Mouse (Mus musculus): Measurements from ENCODE around the gene Nfic. TPM values are rescaled to one million over a fixed set of nuclear protein-coding genes. Genes with fewer than 3 reads are reported as not detected.
A peak's percentile ranks its signal among the peaks of the same experiment; 100 is the strongest.

The Nfic gene
- polyA plus RNA-seq, 2 experiments = 38.1 to 98.9 TPM

DNA sequence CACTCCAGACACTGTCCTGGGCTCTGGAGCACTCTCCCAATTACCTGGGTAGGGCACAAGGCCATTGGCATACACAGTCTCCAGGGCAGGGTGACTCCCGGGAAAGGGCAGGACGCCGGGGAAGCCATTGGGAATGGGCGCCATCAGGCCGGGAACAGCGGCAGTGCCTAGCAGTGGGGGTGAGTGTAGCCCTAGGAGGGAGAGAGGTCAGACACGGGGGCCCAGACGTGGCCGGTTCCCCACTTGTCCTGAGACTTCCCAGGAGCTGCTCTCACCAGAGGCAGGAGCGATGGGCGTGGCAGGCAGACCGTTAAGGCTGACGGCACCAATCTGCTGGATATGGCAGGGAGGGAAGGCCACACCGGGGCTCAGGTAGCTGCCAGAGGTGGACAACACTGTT, 11.4 kb upstream of the Nfic start:
- 49% methylated on average over 14 of the region's 14 CpGs for WGBS

DNA sequence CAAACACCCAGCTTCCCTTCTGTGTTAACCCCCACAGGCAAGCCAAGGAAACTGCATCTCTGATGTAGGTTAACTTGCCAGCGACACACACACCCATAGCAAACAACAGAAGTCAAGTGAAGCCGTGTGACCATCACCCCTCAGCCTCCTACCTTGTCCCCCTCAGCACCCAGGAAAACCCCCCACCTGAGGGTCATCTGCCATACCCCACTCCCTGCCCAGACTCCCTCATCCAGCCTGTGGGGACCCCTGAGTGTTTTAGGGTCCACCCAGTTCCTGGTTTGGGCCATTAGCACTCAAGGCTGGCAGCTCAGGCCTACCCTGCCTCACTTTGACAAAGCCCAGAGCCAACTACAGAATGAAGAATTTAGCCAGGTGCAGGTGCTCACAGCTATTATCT, 10.6 kb upstream of the Nfic start:
- no peak for ATAC-seq (ENCODE audit: low FRiP score, low read depth)
- no peak for TF ChIP-seq POLR2A (IDR thresholded peaks at IDR 0.05; ENCODE audit: borderline replicate concordance, extremely low read depth, insufficient read depth, insufficient read length)
- Histone ChIP-seq H3K27ac (replicated peaks; ENCODE audit: low read depth, low read length) (no peak overlapping the region), H3K9ac (ENCODE audit: low read depth, low read length, severe bottlenecking) (no peak overlapping the region), H3K27me3 (ENCODE audit: control insufficient read depth, insufficient read depth, low read length) (peaks cover 54% of the 10 kb centered on the region), H3K4me2 (replicated peaks; ENCODE audit: low read depth, low read length, severe bottlenecking) (no peak overlapping the region), H3K9me3 (ENCODE audit: control insufficient read depth, low read length) (no peaks in the 10 kb centered on the region), H3K4me3 (replicated peaks; ENCODE audit: low read length) (no peak overlapping the region), H3K36me3 (ENCODE audit: control insufficient read depth, insufficient read depth, low read length) (no peaks in the 10 kb centered on the region), H3K4me1 (ENCODE audit: control insufficient read depth, insufficient read depth, low read length) (0 out of 2 replicates have a peak, but pooled peaks cover 7% of the 10 kb centered on the region)
- no peak for DNase-seq (ENCODE audit: low spot score)
- 93% methylated on average over 2 of the region's 2 CpGs for WGBS

More for the DNA sequence above, 11.4 kb upstream of the Nfic start:
- H3K27ac ChIP-seq (replicated peaks; ENCODE audit: low read depth, low read length) = no peak overlapping the region
- H3K4me1 ChIP-seq (ENCODE audit: control insufficient read depth, insufficient read depth, low read length) = 0 out of 2 replicates have a peak, but pooled peaks cover 7% of the 10 kb centered on the region
- H3K27me3 ChIP-seq (ENCODE audit: control insufficient read depth, insufficient read depth, low read length) = peaks cover 46% of the 10 kb centered on the region
- H3K9me3 ChIP-seq (ENCODE audit: control insufficient read depth, low read length) = no peaks in the 10 kb centered on the region
- no peak overlapping the region for H3K4me2 ChIP-seq (replicated peaks; ENCODE audit: low read depth, low read length, severe bottlenecking)
- H3K36me3 ChIP-seq (ENCODE audit: control insufficient read depth, insufficient read depth, low read length) = no peaks in the 10 kb centered on the region
- ATAC-seq (ENCODE audit: low FRiP score, low read depth) (no peak), DNase-seq (ENCODE audit: low spot score) (no peak)
- H3K9ac ChIP-seq (ENCODE audit: low read depth, low read length, severe bottlenecking) = no peak overlapping the region
- no peak for TF ChIP-seq POLR2A (IDR thresholded peaks at IDR 0.05; ENCODE audit: borderline replicate concordance, extremely low read depth, insufficient read depth, insufficient read length)
- no peak overlapping the region for H3K4me3 ChIP-seq (replicated peaks; ENCODE audit: low read length)

DNA sequence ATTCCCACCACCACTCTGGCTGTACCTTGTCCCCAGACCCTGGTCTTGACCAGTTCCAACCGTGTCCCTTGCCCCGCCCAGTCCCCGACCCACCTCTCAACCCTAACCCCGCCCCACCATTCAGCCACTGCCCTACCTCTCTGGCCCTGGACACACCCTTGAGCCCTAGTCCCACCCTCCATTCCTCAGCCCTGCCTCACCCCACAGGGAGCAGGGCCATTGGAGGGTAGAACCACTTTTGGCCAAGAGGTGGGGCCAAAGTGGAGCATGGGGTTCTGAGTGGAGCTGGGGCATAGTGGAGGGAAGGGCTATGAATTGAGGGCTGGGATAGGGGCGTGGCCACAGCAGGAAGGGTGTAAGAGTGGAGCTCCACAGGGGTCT, 9.8 kb upstream of the Nfic start:
- H3K36me3 ChIP-seq (ENCODE audit: control insufficient read depth, insufficient read depth, low read length) = no peaks in the 10 kb centered on the region
- no peaks in the 10 kb centered on the region for H3K9me3 ChIP-seq (ENCODE audit: control insufficient read depth, low read length)
- no peak overlapping the region for H3K4me2 ChIP-seq (replicated peaks; ENCODE audit: low read depth, low read length, severe bottlenecking)
- 0 out of 2 replicates have a peak, but pooled peaks cover 7% of the 10 kb centered on the region for H3K4me1 ChIP-seq (ENCODE audit: control insufficient read depth, insufficient read depth, low read length)
- H3K27ac ChIP-seq (replicated peaks; ENCODE audit: low read depth, low read length) = no peak overlapping the region
- no peak overlapping the region for H3K4me3 ChIP-seq (replicated peaks; ENCODE audit: low read length)
- peaks cover 62% of the 10 kb centered on the region for H3K27me3 ChIP-seq (ENCODE audit: control insufficient read depth, insufficient read depth, low read length)
- no peak for TF ChIP-seq POLR2A (IDR thresholded peaks at IDR 0.05; ENCODE audit: borderline replicate concordance, extremely low read depth, insufficient read depth, insufficient read length)
- ATAC-seq (ENCODE audit: low FRiP score, low read depth) (no peak), DNase-seq (ENCODE audit: low spot score) (no peak)
- no peak overlapping the region for H3K9ac ChIP-seq (ENCODE audit: low read depth, low read length, severe bottlenecking)
- whole genome bisulfite sequencing = 7% methylated on average over 5 of the region's 5 CpGs

DNA sequence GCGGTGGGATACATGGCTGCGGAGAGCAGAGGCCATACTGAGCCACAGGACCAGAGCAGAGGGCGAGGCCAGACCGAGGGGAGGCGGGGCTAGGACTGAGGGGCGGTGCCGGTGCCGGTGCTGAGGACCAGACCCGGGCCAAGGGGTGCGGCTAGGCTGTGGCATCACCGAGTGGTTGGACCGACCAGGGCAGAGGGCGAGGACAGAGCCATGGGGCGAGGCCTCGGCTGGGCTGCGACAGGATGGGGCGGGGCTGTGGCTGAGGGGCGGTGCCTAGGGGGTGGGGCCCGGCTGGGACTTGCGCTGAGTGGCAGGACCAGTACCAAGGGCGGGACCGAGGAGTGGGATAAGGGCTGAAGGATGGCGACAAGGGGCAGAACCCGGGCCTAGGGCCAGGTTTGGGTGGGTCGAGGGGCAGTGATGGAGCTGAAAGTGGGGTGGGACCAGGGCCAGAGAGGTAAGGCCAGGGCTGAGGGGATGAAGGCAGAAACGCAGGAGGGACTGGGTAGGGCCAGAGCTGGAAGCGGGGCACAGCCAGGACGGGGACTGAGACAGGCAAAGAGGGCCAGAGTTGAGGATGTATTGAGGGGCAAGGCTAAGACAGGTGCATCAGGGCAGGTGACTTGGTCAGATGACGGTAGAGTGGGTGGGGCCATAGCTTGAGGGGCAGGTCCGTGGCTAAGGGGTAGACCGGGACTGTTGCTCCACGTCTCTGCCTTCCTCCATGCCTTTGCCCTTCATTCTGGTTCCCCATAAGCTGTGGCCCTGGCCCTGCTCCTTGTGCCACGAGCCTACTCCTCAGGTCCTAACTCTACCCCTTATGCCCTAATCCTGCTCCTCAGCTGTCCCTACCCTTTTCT, 9.2 kb upstream of the Nfic start:
- H3K4me1 ChIP-seq (ENCODE audit: control insufficient read depth, insufficient read depth, low read length) = 0 out of 2 replicates have a peak, but pooled peaks cover 7% of the 10 kb centered on the region
- peak overlapping the region; percentile 42 for H3K4me2 ChIP-seq (replicated peaks; ENCODE audit: low read depth, low read length, severe bottlenecking)
- H3K4me3 ChIP-seq (replicated peaks; ENCODE audit: low read length) = peak overlapping the region; percentile 33
- no peak overlapping the region for H3K9ac ChIP-seq (ENCODE audit: low read depth, low read length, severe bottlenecking)
- no peak overlapping the region for H3K27ac ChIP-seq (replicated peaks; ENCODE audit: low read depth, low read length)
- H3K9me3 ChIP-seq (ENCODE audit: control insufficient read depth, low read length) = no peaks in the 10 kb centered on the region
- no peaks in the 10 kb centered on the region for H3K36me3 ChIP-seq (ENCODE audit: control insufficient read depth, insufficient read depth, low read length)
- 5% methylated on average over 33 of the region's 33 CpGs for WGBS
- no peak for TF ChIP-seq POLR2A (IDR thresholded peaks at IDR 0.05; ENCODE audit: borderline replicate concordance, extremely low read depth, insufficient read depth, insufficient read length)
- ATAC-seq (ENCODE audit: low FRiP score, low read depth) = peak; percentile 56; the same call in 1 of the 2 replicates
- no peak for DNase-seq (ENCODE audit: low spot score)
- H3K27me3 ChIP-seq (ENCODE audit: control insufficient read depth, insufficient read depth, low read length) = peaks cover 68% of the 10 kb centered on the region

DNA sequence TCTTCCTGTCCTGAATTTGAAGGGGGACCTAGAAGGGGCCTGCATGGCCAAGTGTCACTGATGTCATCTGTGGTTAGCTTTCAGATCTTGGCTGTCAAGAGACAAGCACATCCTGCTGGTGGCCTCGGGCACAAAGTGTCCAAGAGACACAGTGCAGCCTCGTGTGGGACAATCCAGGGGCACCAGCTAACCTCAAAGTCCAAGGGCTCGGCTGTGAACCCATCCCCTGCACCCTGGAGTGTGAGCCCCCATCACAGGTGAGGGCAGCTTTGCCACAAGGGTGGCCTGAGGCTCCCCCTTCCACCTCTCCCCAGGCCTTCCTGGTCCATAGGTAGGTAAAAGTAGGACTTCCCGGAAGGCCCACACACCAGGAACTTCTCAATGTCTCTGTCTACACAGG, 8.1 kb upstream of the Nfic start:
- Histone ChIP-seq H3K4me3 (replicated peaks; ENCODE audit: low read length) (no peak overlapping the region), H3K9ac (ENCODE audit: low read depth, low read length, severe bottlenecking) (no peak overlapping the region), H3K27ac (replicated peaks; ENCODE audit: low read depth, low read length) (no peak overlapping the region), H3K36me3 (ENCODE audit: control insufficient read depth, insufficient read depth, low read length) (no peaks in the 10 kb centered on the region), H3K9me3 (ENCODE audit: control insufficient read depth, low read length) (no peaks in the 10 kb centered on the region), H3K4me1 (ENCODE audit: control insufficient read depth, insufficient read depth, low read length) (0 out of 2 replicates have a peak, but pooled peaks cover 7% of the 10 kb centered on the region), H3K4me2 (replicated peaks; ENCODE audit: low read depth, low read length, severe bottlenecking) (no peak overlapping the region), H3K27me3 (ENCODE audit: control insufficient read depth, insufficient read depth, low read length) (peaks cover 77% of the 10 kb centered on the region)
- no peak for TF ChIP-seq POLR2A (IDR thresholded peaks at IDR 0.05; ENCODE audit: borderline replicate concordance, extremely low read depth, insufficient read depth, insufficient read length)
- no peak for ATAC-seq (ENCODE audit: low FRiP score, low read depth)
- no peak for DNase-seq (ENCODE audit: low spot score)
- 63% methylated on average over 4 of the region's 4 CpGs for WGBS
